Mouse (Mus musculus): Measurements from ENCODE around the gene Anapc4.
A peak's percentile ranks its signal among the peaks of the same experiment; 100 is the strongest.

Anapc4 gene

GRCm38 (mm10) chr5:52868918-52869703 is 35.3 kb downstream of the Anapc4 start:
- no peak for DNase-seq

DNA sequence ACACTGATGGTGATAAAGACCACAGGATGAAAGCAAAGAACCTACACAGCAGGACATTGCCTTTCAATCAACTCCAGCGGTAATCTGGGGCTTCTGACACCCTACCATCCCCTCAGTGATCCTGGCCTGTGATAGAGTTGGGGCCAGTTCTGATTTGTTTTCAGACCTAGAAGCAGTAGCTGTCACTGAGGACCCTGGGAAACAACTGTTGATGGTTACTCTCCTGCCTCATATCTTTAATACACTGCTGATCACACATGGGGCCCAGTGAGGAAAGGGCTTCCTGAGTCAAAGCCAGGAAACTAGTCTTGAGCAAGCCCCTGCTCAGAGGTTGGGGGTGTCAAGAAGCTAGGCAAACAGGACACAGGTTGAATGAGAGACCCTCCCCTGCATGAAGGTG is 37.6 kb downstream of the Anapc4 start:
- no peak for DNase-seq

DNA sequence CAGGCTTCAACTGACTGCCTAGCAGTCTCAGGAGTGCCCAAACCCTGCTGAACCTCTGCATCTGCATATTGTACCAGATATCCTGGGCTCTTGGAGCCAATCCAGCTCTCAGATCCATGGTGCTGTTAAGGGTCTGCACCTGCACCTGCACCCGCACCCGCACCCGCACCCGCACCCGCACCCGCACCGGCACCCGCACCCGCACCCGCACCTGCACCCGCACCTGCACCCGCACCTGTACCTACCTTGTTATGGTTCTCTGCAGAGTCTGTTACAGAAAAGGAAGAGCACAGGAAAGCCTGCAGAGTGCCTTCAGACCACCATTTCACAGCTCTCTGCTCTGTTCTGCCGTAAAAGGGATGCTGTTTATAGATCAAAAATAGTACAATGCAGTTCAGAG is 38.2 kb downstream of the Anapc4 start:
- DNase-seq = no peak

GRCm38 (mm10) chr5:52878847-52879246 is 45.0 kb downstream of the Anapc4 start:
- peak; percentile 47 to 52 for DNase-seq

DNA sequence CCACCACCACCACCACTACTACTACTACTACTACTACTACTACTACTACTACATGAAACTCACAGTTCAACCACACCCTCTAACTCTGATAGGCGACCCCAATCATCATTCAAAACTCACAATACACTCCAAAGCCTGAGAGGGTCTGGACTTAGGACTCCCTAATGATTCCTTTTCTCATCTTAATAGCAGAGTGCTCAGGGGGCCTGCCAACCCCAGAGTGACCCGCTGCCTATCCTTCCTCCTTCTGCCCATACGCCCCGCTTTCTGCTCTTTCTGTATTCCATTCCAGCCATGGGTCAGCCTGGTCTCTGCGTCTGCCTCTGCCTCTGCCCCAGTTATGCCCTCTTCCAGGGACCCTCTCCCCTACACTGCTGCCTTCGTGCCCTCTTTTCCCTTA is 46.1 kb downstream of the Anapc4 start:
- DNase-seq = no peak

- DNase-seq = no peak
These were observed 48.6 kb downstream of the Anapc4 start for GRCm38 (mm10) chr5:52882446-52882845.

DNA sequence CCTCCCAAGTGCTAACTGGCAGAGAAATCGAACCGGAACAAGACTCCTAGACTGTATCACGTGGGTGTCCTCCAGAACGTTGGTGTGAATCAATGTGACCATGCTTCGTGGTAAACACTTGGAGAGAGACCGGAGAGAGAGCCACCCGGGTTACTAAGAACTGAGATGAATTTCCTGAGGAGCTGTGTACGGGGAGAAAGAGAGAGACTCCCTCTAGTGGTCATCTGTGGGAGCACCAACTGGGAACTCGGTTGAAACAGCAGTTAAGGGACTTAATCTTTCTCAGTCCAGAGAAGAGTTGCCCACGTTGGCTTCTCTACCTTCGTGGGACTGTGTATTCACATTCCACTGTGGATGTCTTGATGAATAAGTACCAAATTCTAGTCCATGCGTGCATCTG is 53.3 kb downstream of the Anapc4 start:
- peak; percentile 61 to 63 for DNase-seq

DNA sequence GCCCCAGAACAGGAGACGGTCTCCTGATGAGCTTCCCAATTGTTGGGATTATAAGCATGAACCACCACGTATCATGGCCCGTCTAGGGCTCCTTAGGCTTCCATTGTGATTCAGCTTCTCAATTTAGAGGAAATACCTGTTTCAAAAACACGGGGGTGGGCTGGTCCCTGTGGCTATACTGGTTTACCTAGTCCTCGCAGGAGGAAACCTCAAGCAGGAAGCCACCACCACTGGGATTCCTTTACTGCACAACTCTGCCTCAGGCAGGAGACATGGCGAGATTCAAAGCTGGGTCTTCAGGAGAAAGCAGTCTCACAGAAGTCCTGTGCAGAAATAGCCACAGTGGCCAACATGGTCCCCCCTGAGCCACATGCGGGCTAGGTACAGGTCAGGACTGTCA is 56.1 kb downstream of the Anapc4 start:
- no peak for DNase-seq

- DNase-seq = no peak
These were observed 58.4 kb downstream of the Anapc4 start for GRCm38 (mm10) chr5:52891949-52892835.

GRCm38 (mm10) chr5:52893938-52894337 is 60.1 kb downstream of the Anapc4 start:
- DNase-seq = no peak

- no peak for DNase-seq
These were observed 70.4 kb downstream of the Anapc4 start for GRCm38 (mm10) chr5:52904246-52904645.

GRCm38 (mm10) chr5:52904671-52905070 is 70.9 kb downstream of the Anapc4 start:
- DNase-seq = no peak

DNA sequence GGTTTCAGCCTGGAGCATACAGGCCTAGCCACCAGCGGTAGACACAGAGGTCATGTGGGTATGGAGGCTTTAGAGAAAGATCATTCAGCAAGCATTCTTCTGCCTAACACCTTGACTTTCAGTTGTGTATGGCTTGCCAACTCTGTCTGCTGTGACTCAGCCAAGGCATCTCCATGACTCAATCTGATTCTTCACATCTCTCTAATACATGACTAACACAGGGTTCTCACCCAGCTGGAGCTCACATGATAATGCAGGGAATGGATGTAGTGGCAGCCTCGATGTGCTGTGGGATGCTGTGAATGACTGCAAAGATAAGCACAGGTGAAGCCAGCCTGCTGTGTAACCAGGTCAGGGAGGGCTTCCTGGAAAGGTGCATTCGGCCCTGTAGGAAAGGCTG is 74.4 kb downstream of the Anapc4 start:
- no peak for DNase-seq

GRCm38 (mm10) chr5:52910159-52910591 is 76.4 kb downstream of the Anapc4 start:
- DNase-seq = peak; percentile 45 to 51

- DNase-seq = no peak
These were observed 77.6 kb downstream of the Anapc4 start for GRCm38 (mm10) chr5:52911286-52911870.

DNA sequence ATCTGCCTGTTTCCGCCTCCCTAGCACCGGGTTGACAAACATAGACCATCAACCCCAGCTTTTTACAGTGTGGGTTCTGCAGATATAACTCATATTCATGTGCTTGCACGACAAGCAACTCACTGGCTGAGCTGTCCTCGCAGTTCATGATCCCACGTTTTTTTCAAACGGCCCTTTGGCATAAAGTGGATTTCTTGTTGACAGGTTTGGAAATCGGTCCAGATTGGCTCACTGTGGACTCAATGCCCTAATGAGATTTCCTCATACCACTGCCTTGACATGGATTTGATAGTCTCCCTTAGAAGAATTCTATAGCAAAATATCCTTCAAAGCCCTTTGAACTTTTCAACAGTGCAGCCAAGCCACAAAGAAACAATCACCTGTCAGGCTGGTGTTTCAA is 79.9 kb downstream of the Anapc4 start:
- DNase-seq = no peak

- DNase-seq = no peak
These were observed 82.4 kb downstream of the Anapc4 start for GRCm38 (mm10) chr5:52916186-52916585.
